18 mouse cellular contexts compared by ENCODE assay signal in genomic region chr15:3455572-3455971, GRCm38 (mm10).
"Had no signal": no experiment of that assay in that cellular context is flagged by ENCODE, and none has a peak within 500 bp of the region (broad histone marks: within the 10 kb centered on the region; RNA-seq: fewer than 3 reads in every experiment).

No protein-coding gene starts in this region.

- H3K27ac ChIP-seq: midbrain, embryonic 10.5 days; midbrain, embryonic 12.5 days; neural tube, embryonic 13.5 days; neural tube, embryonic 15.5 days had no signal

- H3K4me1 ChIP-seq: midbrain, embryonic 10.5 days; midbrain, embryonic 12.5 days; neural tube, embryonic 13.5 days; neural tube, embryonic 15.5 days had no signal

- H3K36me3 ChIP-seq: midbrain, embryonic 10.5 days; midbrain, embryonic 12.5 days; neural tube, embryonic 13.5 days; neural tube, embryonic 15.5 days had no signal

- H3K27me3 ChIP-seq: midbrain, embryonic 12.5 days; neural tube, embryonic 13.5 days; neural tube, embryonic 15.5 days had no signal

- ATAC-seq: midbrain, embryonic 16.5 days had no signal

- DNase-seq: lung, embryonic 14.5 days; lung, postnatal 10 days; lung, postnatal 4 days; midbrain, embryonic 14.5 days; retina, postnatal 1 day; right cerebral cortex, adult 18-20 months; right cerebral cortex, postnatal 25 days; right cerebral cortex, postnatal 4 days; spleen, adult 18-20 months; thymus, adult 18-20 months; thymus, postnatal 14 days; thymus, postnatal 36 days had no signal

- H3K9me3 ChIP-seq: midbrain, embryonic 10.5 days; midbrain, embryonic 12.5 days; neural tube, embryonic 13.5 days; neural tube, embryonic 15.5 days had no signal

- H3K4me2 ChIP-seq: lung, embryonic 14.5 days; midbrain, embryonic 12.5 days; neural tube, embryonic 13.5 days; neural tube, embryonic 15.5 days had no signal

- H3K4me3 ChIP-seq: midbrain, embryonic 10.5 days; midbrain, embryonic 12.5 days; myocyte; neural tube, embryonic 13.5 days; neural tube, embryonic 15.5 days had no signal

- H3K9ac ChIP-seq: lung, embryonic 14.5 days; midbrain, embryonic 12.5 days; neural tube, embryonic 13.5 days; neural tube, embryonic 15.5 days had no signal
